Mouse (Mus musculus): ENCODE results near the gene Eya2.

- no peak for TF ChIP-seq CTCF (IDR thresholded peaks at IDR 0.05; ENCODE audit: low read depth, low read length)
- no peak for TF ChIP-seq POLR2A (IDR thresholded peaks at IDR 0.05; ENCODE audit: extremely low read depth, insufficient read depth, low read length)
These were observed 92.7 kb downstream of the Eya2 start for GRCm38 (mm10) chr2:165687516-165687915.

Data from liver, adult 2 months (tissue).